Mouse (Mus musculus) MEL (cell line): ENCODE measurements at regions not wholly inside any gene's neighbourhood (a gene's known extent, or its start where the extent isn't known, plus 50 kb on each side); places are given as distances from the start of the nearest gene placed in this dataset.

ENCODE experiments used
- DNase-seq: peaks from one replicate; pipeline ENCODE4 v3.0.0; 2011; ENCODE audit warnings: low read depth, low spot score
- H3K27ac ChIP-seq: 2 replicates; pipeline ENCODE4 v1.5.1; 2012; ENCODE audit warnings: low read depth, mild to moderate bottlenecking, control low read depth, low read length, moderate library complexity; ENCODE audit not compliant: control insufficient read depth
- H3K27me3 ChIP-seq, 2 experiments: fragments of 150-350 bp in 1 of 2; sonication (generic) in 1 of 2; 2 replicates each; pipeline ENCODE4 v1.6.1; 2012; ENCODE audit warnings: low read length in 2 of 2, mild to moderate bottlenecking in 2 of 2, improper control_type of control experiment in 1 of 2, moderate library complexity in 1 of 2; ENCODE audit not compliant: insufficient read depth in 2 of 2, control insufficient read depth in 1 of 2
- H3K36me3 ChIP-seq, 2 experiments: 2 replicates each; pipeline ENCODE4 v1.6.1; 2012 to 2014; ENCODE audit warnings: low read length in 2 of 2, improper control_type of control experiment in 1 of 2, inconsistent platforms in 1 of 2, mild to moderate bottlenecking in 1 of 2; ENCODE audit not compliant: insufficient read depth in 2 of 2, control insufficient read depth in 1 of 2
- H3K4me1 ChIP-seq, 2 experiments: fragments of 150-350 bp in 1 of 2; sonication (generic) in 1 of 2; 2 replicates each; pipeline ENCODE4 v1.6.1; 2012; ENCODE audit warnings: low read length in 2 of 2, improper control_type of control experiment in 1 of 2, mild to moderate bottlenecking in 1 of 2; ENCODE audit not compliant: insufficient read depth in 2 of 2, control insufficient read depth in 1 of 2
- H3K4me3 ChIP-seq, 2 experiments: fragments of 150-350 bp in 1 of 2; sonication (generic) in 1 of 2; 2 replicates each; pipeline ENCODE4 v1.5.1; 2012; ENCODE audit warnings: low read depth in 2 of 2, low read length in 2 of 2, mild to moderate bottlenecking in 2 of 2, moderate library complexity in 2 of 2, control low read depth in 1 of 2, improper control_type of control experiment in 1 of 2; ENCODE audit not compliant: control insufficient read depth in 1 of 2, insufficient read depth in 1 of 2
- H3K79me2 ChIP-seq: 2 replicates; pipeline ENCODE4 v1.6.1; 2012; ENCODE audit warnings: mild to moderate bottlenecking, low read length, moderate library complexity; ENCODE audit not compliant: control insufficient read depth, poor library complexity, insufficient read depth
- H3K9ac ChIP-seq: 2 replicates; pipeline ENCODE4 v1.6.1; 2012; ENCODE audit warnings: low read depth, mild to moderate bottlenecking, control low read depth, low read length, moderate library complexity; ENCODE audit not compliant: control insufficient read depth, poor library complexity, severe bottlenecking
- H3K9me3 ChIP-seq: fragments of 150-350 bp; sonication (generic); replicated peaks from 2 replicates; pipeline ENCODE4 v1.6.1; 2012; ENCODE audit warnings: mild to moderate bottlenecking, low read length, improper control_type of control experiment, moderate library complexity; ENCODE audit not compliant: insufficient read depth
- BHLHE40 ChIP-seq: IDR thresholded peaks from 2 replicates; pipeline ENCODE4 v1.6.1; 2012; ENCODE audit warnings: low read depth, mild to moderate bottlenecking, inconsistent platforms, low read length, improper control_type of control experiment, borderline replicate concordance
- CTCF ChIP-seq, 3 experiments: IDR thresholded peaks in 2 of 3; conservative IDR thresholded peaks in 1 of 3; 2 replicates each; pipeline ENCODE4 v1.5.1; 2011 to 2012; ENCODE audit warnings: low read length in 3 of 3, low read depth in 2 of 3, mild to moderate bottlenecking in 2 of 3, improper control_type of control experiment in 1 of 3, inconsistent platforms in 1 of 3, mixed read lengths in 1 of 3, moderate library complexity in 1 of 3; ENCODE audit not compliant: control insufficient read depth in 1 of 3, insufficient read depth in 1 of 3, poor library complexity in 1 of 3, severe bottlenecking in 1 of 3
- E2F4 ChIP-seq: IDR thresholded peaks from 2 replicates; pipeline ENCODE4 v1.6.1; 2011; ENCODE audit warnings: low read depth, low read length, improper control_type of control experiment, borderline replicate concordance
- ETS1 ChIP-seq: IDR thresholded peaks from 2 replicates; pipeline ENCODE4 v1.6.1; 2012; ENCODE audit warnings: low read depth, mild to moderate bottlenecking, inconsistent platforms, low read length, improper control_type of control experiment, moderate library complexity
- GABPA ChIP-seq: IDR thresholded peaks from 2 replicates; pipeline ENCODE4 v1.6.1; 2012; ENCODE audit warnings: low read depth, mild to moderate bottlenecking, inconsistent platforms, low read length, improper control_type of control experiment, moderate library complexity
- HCFC1 ChIP-seq: IDR thresholded peaks from 2 replicates; pipeline ENCODE4 v1.6.1; 2012; ENCODE audit warnings: low read depth, mild to moderate bottlenecking, inconsistent platforms, low read length, improper control_type of control experiment, moderate library complexity
- MEF2A ChIP-seq: IDR thresholded peaks from 2 replicates; pipeline ENCODE4 v1.6.1; 2014; ENCODE audit warnings: low read depth, mild to moderate bottlenecking, inconsistent platforms, low read length, improper control_type of control experiment; ENCODE audit not compliant: poor library complexity, insufficient replicate concordance, severe bottlenecking; ENCODE audit errors: extremely low read depth
- MXI1 ChIP-seq: IDR thresholded peaks from 2 replicates; pipeline ENCODE4 v1.6.1; 2011; ENCODE audit warnings: mild to moderate bottlenecking, low read depth, low read length, improper control_type of control experiment
- MYB ChIP-seq: IDR thresholded peaks from 2 replicates; pipeline ENCODE4 v1.6.1; 2011; ENCODE audit warnings: mild to moderate bottlenecking, low read depth, low read length, improper control_type of control experiment
- NELFE ChIP-seq: IDR thresholded peaks from 2 replicates; pipeline ENCODE4 v1.6.1; 2011; ENCODE audit warnings: low read depth, low read length, improper control_type of control experiment
- RAD21 ChIP-seq: IDR thresholded peaks from 2 replicates; pipeline ENCODE4 v1.6.1; 2011; ENCODE audit warnings: mild to moderate bottlenecking, low read depth, low read length, improper control_type of control experiment
- SIN3A ChIP-seq: IDR thresholded peaks from 2 replicates; pipeline ENCODE4 v1.6.1; 2012; ENCODE audit warnings: low read length, improper control_type of control experiment, inconsistent platforms
- TCF12 ChIP-seq: IDR thresholded peaks from 2 replicates; pipeline ENCODE4 v1.6.1; 2014; ENCODE audit warnings: low read depth, mild to moderate bottlenecking, inconsistent platforms, low read length, improper control_type of control experiment, moderate library complexity
- UBTF ChIP-seq: IDR thresholded peaks from 2 replicates; pipeline ENCODE4 v1.6.1; 2012; ENCODE audit warnings: low read depth, mild to moderate bottlenecking, inconsistent platforms, low read length, improper control_type of control experiment, moderate library complexity, borderline replicate concordance; ENCODE audit not compliant: insufficient read depth
- USF2 ChIP-seq, 2 experiments: IDR thresholded peaks; 2 replicates each; pipeline ENCODE4 v1.6.1; 2011 to 2012; ENCODE audit warnings: improper control_type of control experiment in 2 of 2, low read length in 2 of 2, borderline replicate concordance in 1 of 2, inconsistent platforms in 1 of 2, low read depth in 1 of 2, mild to moderate bottlenecking in 1 of 2; ENCODE audit not compliant: insufficient read depth in 1 of 2
- ZMIZ1 ChIP-seq: IDR thresholded peaks from 2 replicates; pipeline ENCODE4 v1.6.1; 2012; ENCODE audit warnings: low read depth, mild to moderate bottlenecking, inconsistent platforms, low read length, improper control_type of control experiment, moderate library complexity

GRCm38 (mm10) chr14:48358487-48359159 lies 87.3 kb upstream of the Tmem260 start:
- Histone ChIP-seq H3K79me2 (no peaks in the 10 kb centered on the region), H3K36me3 (no peaks in the 10 kb centered on the region), H3K9ac (no peak overlapping the region), H3K27ac (no peak overlapping the region), H3K4me1 (no peaks in the 10 kb centered on the region), H3K9me3 (no peaks in the 10 kb centered on the region), H3K27me3 (no peaks in the 10 kb centered on the region), H3K4me3 (no peak overlapping the region)
- no peak for DNase-seq
- TF ChIP-seq MXI1 (no peak), UBTF (no peak), BHLHE40 (no peak), MYB (no peak), ETS1 (no peak), SIN3A (no peak), CTCF (IDR thresholded peaks at IDR 0.05 in 2 of 3, conservative IDR thresholded peaks at IDR 0.05 in 1 of 3; ENCODE audit: control insufficient read depth in 1 of 3, insufficient read depth in 1 of 3, low read depth in 2 of 3, low read length in 3 of 3, poor library complexity in 1 of 3, severe bottlenecking in 1 of 3) (no peak; a peak in 1 of 6 replicates), HCFC1 (no peak), USF2 (IDR thresholded peaks at IDR 0.05; ENCODE audit: borderline replicate concordance in 1 of 2, insufficient read depth in 1 of 2, low read depth in 1 of 2, low read length in 2 of 2) (no peak), GABPA (no peak)
- TF ChIP-seq, all 39 proteins: peak for 0

GRCm38 (mm10) chr14:48361820-48362219 lies 84.1 kb upstream of the Tmem260 start:
- H3K4me3 ChIP-seq = no peak overlapping the region
- TF ChIP-seq ZMIZ1 (no peak), RAD21 (no peak), TCF12 (no peak), UBTF (no peak), NELFE (no peak), MEF2A (no peak), E2F4 (no peak)
- no peak overlapping the region for H3K27ac ChIP-seq
- no peaks in the 10 kb centered on the region for H3K27me3 ChIP-seq
- DNase-seq = no peak
- H3K36me3 ChIP-seq = no peaks in the 10 kb centered on the region
- no peaks in the 10 kb centered on the region for H3K4me1 ChIP-seq
- H3K9ac ChIP-seq = no peak overlapping the region
- H3K79me2 ChIP-seq = no peaks in the 10 kb centered on the region
- no peaks in the 10 kb centered on the region for H3K9me3 ChIP-seq
